Mouse (Mus musculus): Measurements from ENCODE around the gene Trpc3.

GRCm38 (mm10) chr3:36642736-36643135 lies 47.2 kb downstream of the Trpc3 start:
- TF ChIP-seq CTCF (IDR thresholded peaks at IDR 0.05; ENCODE audit: low read depth) (no peak), EP300 (IDR thresholded peaks at IDR 0.05; ENCODE audit: low read depth) (no peak)

Data from liver, postnatal 0 days (tissue).